Mouse (Mus musculus): Measurements from ENCODE around the gene Cacna1c.

DNA sequence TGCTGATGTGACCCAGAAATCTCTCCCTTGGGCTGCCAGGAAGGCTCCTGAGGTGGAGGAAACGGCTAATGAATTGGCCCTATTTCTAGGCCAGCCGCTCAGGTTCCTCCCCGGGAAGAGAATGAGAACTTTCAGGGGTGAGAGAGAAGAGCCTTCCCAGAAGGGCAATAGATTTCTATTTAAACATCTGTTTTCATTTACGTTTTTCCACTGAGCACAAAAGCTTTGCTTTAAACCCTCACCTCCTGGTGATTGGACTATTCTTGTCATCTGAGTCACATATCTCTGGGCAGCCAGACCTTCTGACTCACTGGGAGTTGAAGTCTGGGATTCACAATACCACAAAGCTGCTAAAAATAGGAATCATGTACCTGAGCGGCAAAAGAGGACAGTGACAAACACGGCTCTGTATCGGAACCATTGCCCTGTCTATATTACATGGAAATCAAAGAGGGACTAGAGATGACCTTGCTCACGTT is 312.1 kb downstream of the Cacna1c start:
- TF ChIP-seq GATA1 (IDR thresholded peaks at IDR 0.05; ENCODE audit: borderline replicate concordance, low read length) (no peak), FLI1 (IDR thresholded peaks at IDR 0.05; ENCODE audit: low read length) (no peak)

Measured in megakaryocyte, embryonic 14.5 days (primary cell).